Mouse (Mus musculus) liver, embryonic 16.5 days (tissue): Measurements from ENCODE around the gene Aspm. TPM values are rescaled to one million over a fixed set of nuclear protein-coding genes. Genes with fewer than 3 reads are reported as not detected.

Source experiments
- ATAC-seq: fragments of 200-750 bp; cut with Nextera tagmentation; 2 replicates; pipeline ENCODE4 v1.8.0; 2017; ENCODE audit warnings: low read depth, mild to moderate bottlenecking, moderate number of reproducible peaks, moderate library complexity
- H3K27ac ChIP-seq: fragments of 300-500 bp; sonication (generic); 2 replicates; pipeline ENCODE4 v1.5.1; 2014; ENCODE audit warnings: mild to moderate bottlenecking, low read length
- H3K27me3 ChIP-seq: fragments of 300-500 bp; sonication (generic); 2 replicates; pipeline ENCODE4 v1.6.1; 2014; ENCODE audit warnings: low read depth, low read length, mixed read lengths; ENCODE audit not compliant: control insufficient read depth, insufficient read depth
- H3K36me3 ChIP-seq: fragments of 300-500 bp; sonication (generic); 2 replicates; pipeline ENCODE4 v1.6.1; 2014; ENCODE audit warnings: mild to moderate bottlenecking; ENCODE audit not compliant: control insufficient read depth, insufficient read depth
- H3K4me1 ChIP-seq: fragments of 300-500 bp; sonication (generic); 2 replicates; pipeline ENCODE4 v1.6.1; 2014; ENCODE audit warnings: low read depth, low read length, mixed read lengths; ENCODE audit not compliant: control insufficient read depth
- H3K4me2 ChIP-seq: fragments of 300-500 bp; sonication (generic); 2 replicates; pipeline ENCODE4 v1.6.1; 2014; ENCODE audit warnings: low read depth, low read length, mixed read lengths
- H3K4me3 ChIP-seq: fragments of 300-500 bp; sonication (generic); 2 replicates; pipeline ENCODE4 v1.5.1; 2014; ENCODE audit warnings: low read depth, mild to moderate bottlenecking, low read length
- H3K9ac ChIP-seq: fragments of 300-500 bp; sonication (generic); 2 replicates; pipeline ENCODE4 v1.6.1; 2014; ENCODE audit warnings: low read depth, low read length
- H3K9me3 ChIP-seq: fragments of 300-500 bp; sonication (generic); replicated peaks from 2 replicates; pipeline ENCODE4 v1.6.1; 2016; ENCODE audit warnings: low read length; ENCODE audit not compliant: control insufficient read depth
- WGBS: fragments of 180-500 bp; shearing (Covaris S2); extraction: QIAGEN DNeasy Blood & Tissue Kit; methylation state at CpG from one replicate; pipeline ENCODE4 v1.1.7; 2014; ENCODE audit not compliant: insufficient replicate concordance; 5-methylcytosine and 5-hydroxymethylcytosine counted together
- polyA plus RNA-seq: library from polyadenylated mRNA; unstranded; fragments of >200 nt; fragmentation: Nextera tagmentation; extraction: Ambion mirVana; gene quantifications from 2 replicates; pipeline ENCODE4 v1.2.1, GENCODE M21; 2015

The Aspm gene
- polyA plus RNA-seq, 1 experiment from 2014 or later = 8.7 TPM

- Histone ChIP-seq H3K9me3 (no peaks in the 10 kb centered on the region), H3K9ac (no peak overlapping the region), H3K4me2 (no peak overlapping the region), H3K4me3 (no peak overlapping the region), H3K4me1 (no peaks in the 10 kb centered on the region), H3K27ac (no peak overlapping the region), H3K36me3 (peaks cover 60% of the 10 kb centered on the region), H3K27me3 (no peaks in the 10 kb centered on the region)
- 83% methylated on average over 4 of the region's 4 CpGs for WGBS
- ATAC-seq = no peak
These were observed 26.6 kb downstream of the Aspm start for GRCm38 (mm10) chr1:139481146-139481545.

GRCm38 (mm10) chr1:139494630-139495029 lies 40.1 kb downstream of the Aspm start:
- Histone ChIP-seq H3K4me1 (no peaks in the 10 kb centered on the region), H3K27ac (no peak overlapping the region), H3K4me3 (no peak overlapping the region), H3K9me3 (no peaks in the 10 kb centered on the region), H3K9ac (no peak overlapping the region), H3K36me3 (peaks cover 34% of the 10 kb centered on the region), H3K4me2 (no peak overlapping the region), H3K27me3 (no peaks in the 10 kb centered on the region)
- ATAC-seq = no peak
- 83% methylated on average over 3 of the region's 3 CpGs for WGBS

GRCm38 (mm10) chr1:139495408-139495807 lies 40.8 kb downstream of the Aspm start:
- H3K27me3 ChIP-seq = no peaks in the 10 kb centered on the region
- peaks cover 27% of the 10 kb centered on the region for H3K36me3 ChIP-seq
- no peak overlapping the region for H3K4me2 ChIP-seq
- H3K4me1 ChIP-seq = no peaks in the 10 kb centered on the region
- WGBS = 83% methylated on average over 2 of the region's 2 CpGs
- no peak for ATAC-seq
- no peak overlapping the region for H3K9ac ChIP-seq
- no peak overlapping the region for H3K4me3 ChIP-seq
- H3K9me3 ChIP-seq = no peaks in the 10 kb centered on the region
- H3K27ac ChIP-seq = no peak overlapping the region

GRCm38 (mm10) chr1:139496212-139496611 lies 41.6 kb downstream of the Aspm start:
- H3K4me3 ChIP-seq = no peak overlapping the region
- no peak for ATAC-seq
- H3K9ac ChIP-seq = no peak overlapping the region
- WGBS = 75% methylated on average over 3 of the region's 3 CpGs
- H3K27me3 ChIP-seq = no peaks in the 10 kb centered on the region
- no peaks in the 10 kb centered on the region for H3K9me3 ChIP-seq
- no peak overlapping the region for H3K27ac ChIP-seq
- H3K4me1 ChIP-seq = no peaks in the 10 kb centered on the region
- no peak overlapping the region for H3K4me2 ChIP-seq
- H3K36me3 ChIP-seq = peaks cover 22% of the 10 kb centered on the region

- no peak for ATAC-seq
- Histone ChIP-seq H3K27ac (no peak overlapping the region), H3K9me3 (no peaks in the 10 kb centered on the region), H3K27me3 (no peaks in the 10 kb centered on the region), H3K4me1 (no peaks in the 10 kb centered on the region), H3K36me3 (no peaks in the 10 kb centered on the region), H3K9ac (no peak overlapping the region), H3K4me2 (no peak overlapping the region), H3K4me3 (no peak overlapping the region)
These were observed 45.2 kb downstream of the Aspm start for GRCm38 (mm10) chr1:139499751-139500150.

- no peaks in the 10 kb centered on the region for H3K27me3 ChIP-seq
- ATAC-seq = peak; percentile 78
- H3K9me3 ChIP-seq = no peaks in the 10 kb centered on the region
- WGBS = 47% methylated on average over 3 of the region's 3 CpGs
- no peak within 1 kb of the TSS for H3K27ac ChIP-seq
- H3K9ac ChIP-seq = no peak within 1 kb of the TSS
- peak within 1 kb of the TSS; percentile 18; the same call in 1 of the 2 replicates for H3K4me3 ChIP-seq
- H3K4me1 ChIP-seq = no peaks in the 10 kb centered on the region
- H3K36me3 ChIP-seq = no peaks in the 10 kb centered on the region
- no peak within 1 kb of the TSS for H3K4me2 ChIP-seq
These were observed 46.7 kb downstream of the Aspm start, which contains the start of gene F13b for GRCm38 (mm10) chr1:139501258-139501752. Gene F13b, plus strand, starts transcription at chr1:139501702.

GRCm38 (mm10) chr1:139514556-139514955 lies 60.0 kb downstream of the Aspm start:
- no peaks in the 10 kb centered on the region for H3K4me1 ChIP-seq
- no peaks in the 10 kb centered on the region for H3K36me3 ChIP-seq
- H3K27me3 ChIP-seq = no peaks in the 10 kb centered on the region
- no peak overlapping the region for H3K4me3 ChIP-seq
- H3K9ac ChIP-seq = no peak overlapping the region
- ATAC-seq = no peak
- H3K9me3 ChIP-seq = no peaks in the 10 kb centered on the region
- H3K27ac ChIP-seq = no peak overlapping the region
- no peak overlapping the region for H3K4me2 ChIP-seq
- WGBS = 77% methylated on average over 12 of the region's 12 CpGs

Other genes with a start within 250 kb of the Aspm start
- gene Crb1, start 77.7 kb upstream of the Aspm start, polyA plus RNA-seq = not detected in 2 replicates
- 2.2 TPM in 2 replicates for gene Zbtb41, start 32.5 kb upstream of the Aspm start, polyA plus RNA-seq
- 36.3 and 39.9 TPM in 2 replicates for gene F13b, start 46.9 kb downstream of the Aspm start, polyA plus RNA-seq
- 6.6 and 7.4 TPM in 2 replicates for gene Cfhr1, start 105.5 kb downstream of the Aspm start, polyA plus RNA-seq